Comparison of ENCODE assay signal across 27 mouse cellular contexts in the genomic region with DNA sequence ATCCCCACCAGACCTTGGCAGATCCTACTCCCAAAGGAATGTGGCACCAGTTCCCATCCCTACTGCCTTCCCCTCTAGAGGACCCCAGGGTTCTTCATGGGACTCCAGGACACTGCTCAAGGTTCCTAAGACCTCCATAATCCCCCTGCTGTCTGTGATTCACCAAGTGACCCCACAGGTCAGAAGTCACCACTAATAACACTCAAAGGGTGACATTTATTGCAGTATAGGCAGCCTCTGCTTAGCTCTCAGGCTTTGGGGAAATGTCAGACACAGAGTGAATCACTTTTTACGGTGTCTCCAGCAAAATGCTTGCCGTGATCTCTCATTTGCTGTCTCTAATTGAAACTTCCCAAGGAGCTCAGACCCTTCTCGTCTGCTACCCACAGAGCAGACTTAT.
"Had no signal": no experiment of that assay in that cellular context is flagged by ENCODE, and none has a peak within 500 bp of the region (broad histone marks: within the 10 kb centered on the region; RNA-seq: fewer than 3 reads in every experiment).

No protein-coding gene starts in this region.

- DNase-seq: cerebellum, adult 18-20 months; cerebellum, adult 2 months; cerebellum, adult 8-10 months; cerebellum, adult 9-10 months; cerebellum, adult 9-11 months; cerebellum, postnatal 10 days; cerebellum, postnatal 14 days; cerebellum, postnatal 25 days; cerebellum, postnatal 36 days; forebrain, postnatal 0 days; gastrocnemius, adult 2 months; gastrocnemius, postnatal 10 days; gastrocnemius, postnatal 14 days; gastrocnemius, postnatal 25 days; gastrocnemius, postnatal 36 days; heart, adult 11 months; heart, adult 18-20 months; heart, adult 2 months had no signal

- H3K27ac ChIP-seq: embryonic facial prominence, embryonic 10.5 days; embryonic facial prominence, embryonic 12.5 days; embryonic facial prominence, embryonic 13.5 days; embryonic facial prominence, embryonic 15.5 days; forebrain, embryonic 10.5 days; forebrain, embryonic 12.5 days; forebrain, embryonic 13.5 days; gastrocnemius, adult 2 months; heart, adult 2 months had no signal

- H3K36me3 ChIP-seq: embryonic facial prominence, embryonic 10.5 days; embryonic facial prominence, embryonic 12.5 days; embryonic facial prominence, embryonic 13.5 days; embryonic facial prominence, embryonic 15.5 days; forebrain, embryonic 10.5 days; forebrain, embryonic 12.5 days; forebrain, embryonic 15.5 days had no signal

- H3K4me1 ChIP-seq: embryonic facial prominence, embryonic 12.5 days had no signal

- H3K27me3 ChIP-seq: embryonic facial prominence, embryonic 15.5 days had no signal

- H3K4me3 ChIP-seq: embryonic facial prominence, embryonic 10.5 days; embryonic facial prominence, embryonic 12.5 days; embryonic facial prominence, embryonic 13.5 days; embryonic facial prominence, embryonic 15.5 days; erythroblast, embryonic 14.5 days; forebrain, embryonic 10.5 days; forebrain, embryonic 12.5 days; forebrain, embryonic 13.5 days; forebrain, embryonic 15.5 days; gastrocnemius, adult 2 months; heart, adult 2 months had no signal
